Mouse (Mus musculus) myocyte (in vitro differentiated cells): ENCODE data around the gene Olfr1214.

Experiments used
- CEBPB ChIP-seq: IDR thresholded peaks from 2 replicates; pipeline ENCODE4 v1.6.1; 2011; ENCODE audit warnings: mild to moderate bottlenecking, moderate library complexity; ENCODE audit not compliant: poor library complexity, insufficient read depth, severe bottlenecking
- MAX ChIP-seq: IDR thresholded peaks from one replicate; pipeline ENCODE4 v1.6.1; 2011; ENCODE audit warnings: low read depth, mild to moderate bottlenecking, control low read depth
- MYOD1 ChIP-seq, 3 experiments: IDR thresholded peaks; one replicate each; pipeline ENCODE4 v1.6.1; 2011; ENCODE audit warnings: control low read depth in 2 of 3, low read depth in 2 of 3, mild to moderate bottlenecking in 2 of 3, moderate library complexity in 1 of 3; ENCODE audit not compliant: insufficient read length in 2 of 3, control insufficient read depth in 1 of 3
- MYOG ChIP-seq, 3 experiments: IDR thresholded peaks; one replicate each; pipeline ENCODE4 v1.6.1; 2011; ENCODE audit warnings: control low read depth in 2 of 3, low read depth in 2 of 3, mild to moderate bottlenecking in 2 of 3; ENCODE audit not compliant: insufficient read length in 2 of 3, control insufficient read depth in 1 of 3, insufficient read depth in 1 of 3
- POLR2A ChIP-seq: IDR thresholded peaks from one replicate; pipeline ENCODE4 v1.6.1; 2011; ENCODE audit warnings: low read depth, mild to moderate bottlenecking, control low read depth, moderate library complexity; ENCODE audit not compliant: insufficient read length
- POLR2AphosphoS2 ChIP-seq: IDR thresholded peaks from one replicate; pipeline ENCODE4 v1.6.1; 2011; ENCODE audit warnings: low read depth, control low read depth; ENCODE audit not compliant: insufficient read length
- SRF ChIP-seq: IDR thresholded peaks from one replicate; pipeline ENCODE4 v1.6.1; 2011; ENCODE audit warnings: low read depth; ENCODE audit not compliant: control insufficient read depth, insufficient read length
- TCF12 ChIP-seq: IDR thresholded peaks from one replicate; pipeline ENCODE4 v1.6.1; 2011; ENCODE audit warnings: mild to moderate bottlenecking, control low read depth; ENCODE audit not compliant: poor library complexity, insufficient read depth, severe bottlenecking
- TCF3 ChIP-seq: IDR thresholded peaks from one replicate; pipeline ENCODE4 v1.6.1; 2011; ENCODE audit warnings: low read depth, control low read depth; ENCODE audit not compliant: insufficient read length

GRCm38 (mm10) chr2:89018240-89018639 lies 25.8 kb upstream of the Olfr1214 start, which contains the start of gene Olfr1216:
- TF ChIP-seq MYOG (IDR thresholded peaks at IDR 0.05; ENCODE audit: control insufficient read depth in 1 of 3, insufficient read depth in 1 of 3, insufficient read length in 2 of 3, low read depth in 2 of 3) (no peak), POLR2A (no peak), CEBPB (no peak), POLR2AphosphoS2 (no peak), MAX (no peak), TCF3 (no peak), TCF12 (no peak), MYOD1 (IDR thresholded peaks at IDR 0.05; ENCODE audit: control insufficient read depth in 1 of 3, insufficient read length in 2 of 3, low read depth in 2 of 3) (no peak), SRF (no peak)
